Mouse (Mus musculus): ENCODE results near the gene Olfr801. TPM values are rescaled to one million over a fixed set of nuclear protein-coding genes. Genes with fewer than 3 reads are reported as not detected.

Olfr801 gene
- total RNA-seq (2014; rRNA removed) (not detected in 2 replicates), polyA plus RNA-seq (2015; fragmentation: Nextera tagmentation; extraction: Ambion mirVana) (not detected in 2 replicates)

- Histone ChIP-seq H3K27ac (no peak within 1 kb of the TSS), H3K27me3 (ENCODE audit: insufficient read depth, low read length) (no peaks in the 10 kb centered on the region), H3K36me3 (ENCODE audit: insufficient read depth, low read length) (no peaks in the 10 kb centered on the region), H3K4me1 (ENCODE audit: insufficient read depth, low read length) (no peaks in the 10 kb centered on the region), H3K4me2 (ENCODE audit: low read depth, low read length) (no peak within 1 kb of the TSS), H3K4me3 (ENCODE audit: low read length) (no peak within 1 kb of the TSS), H3K9me3 (ENCODE audit: low read length) (no peaks in the 10 kb centered on the region), H3K9ac (replicated peaks; ENCODE audit: low read length) (no peak within 1 kb of the TSS)
- no peak for DNase-seq (ENCODE audit: low spot score)
- no peak for TF ChIP-seq CTCF (IDR thresholded peaks at IDR 0.05; ENCODE audit: low read depth)
- WGBS: 88% methylated on average over 1 of the region's 1 CpGs
- no peak for ATAC-seq
These were observed at the start of gene Olfr801 for GRCm38 (mm10) chr10:129673765-129674164. Gene Olfr801, minus strand, starts transcription at chr10:129673865.

GRCm38 (mm10) chr10:129702910-129703309 lies 29.2 kb upstream of the Olfr801 start, which contains the start of gene Olfr804:
Gene Olfr804, plus strand, starts transcription at chr10:129703210.
- Histone ChIP-seq H3K4me1 (ENCODE audit: insufficient read depth, low read length) (no peaks in the 10 kb centered on the region), H3K9ac (replicated peaks; ENCODE audit: low read length) (no peak within 1 kb of the TSS), H3K4me2 (ENCODE audit: low read depth, low read length) (no peak within 1 kb of the TSS), H3K9me3 (ENCODE audit: low read length) (no peaks in the 10 kb centered on the region), H3K27ac (no peak within 1 kb of the TSS), H3K4me3 (ENCODE audit: low read length) (no peak within 1 kb of the TSS), H3K36me3 (ENCODE audit: insufficient read depth, low read length) (no peaks in the 10 kb centered on the region), H3K27me3 (ENCODE audit: insufficient read depth, low read length) (no peaks in the 10 kb centered on the region)
- DNase-seq (ENCODE audit: low spot score) (no peak), ATAC-seq (no peak)
- TF ChIP-seq CTCF (IDR thresholded peaks at IDR 0.05; ENCODE audit: low read depth): no peak

GRCm38 (mm10) chr10:129694186-129694585 lies 20.5 kb upstream of the Olfr801 start, which contains the start of gene Olfr803:
Gene Olfr803, minus strand, starts transcription at chr10:129694286.
- H3K9ac ChIP-seq (replicated peaks; ENCODE audit: low read length): no peak within 1 kb of the TSS
- H3K36me3 ChIP-seq (ENCODE audit: insufficient read depth, low read length): no peaks in the 10 kb centered on the region
- WGBS: 79% methylated on average over 2 of the region's 2 CpGs
- no peak for DNase-seq (ENCODE audit: low spot score)
- no peak within 1 kb of the TSS for H3K27ac ChIP-seq
- no peak within 1 kb of the TSS for H3K4me3 ChIP-seq (ENCODE audit: low read length)
- H3K4me2 ChIP-seq (ENCODE audit: low read depth, low read length): no peak within 1 kb of the TSS
- no peaks in the 10 kb centered on the region for H3K9me3 ChIP-seq (ENCODE audit: low read length)
- no peaks in the 10 kb centered on the region for H3K4me1 ChIP-seq (ENCODE audit: insufficient read depth, low read length)
- H3K27me3 ChIP-seq (ENCODE audit: insufficient read depth, low read length): no peaks in the 10 kb centered on the region
- TF ChIP-seq CTCF (IDR thresholded peaks at IDR 0.05; ENCODE audit: low read depth): no peak
- no peak for ATAC-seq

- WGBS: 60% methylated on average over 1 of the region's 1 CpGs
- H3K9me3 ChIP-seq (ENCODE audit: low read length): no peaks in the 10 kb centered on the region
These were observed 14.4 kb upstream of the Olfr801 start, which contains the start of gene Olfr802 for GRCm38 (mm10) chr10:129688069-129688468. Gene Olfr802, minus strand, starts transcription at chr10:129688169.

GRCm38 (mm10) chr10:129657394-129657793 lies 16.3 kb downstream of the Olfr801 start, which contains the start of gene Olfr800:
Gene Olfr800, plus strand, starts transcription at chr10:129657694.
- H3K9ac ChIP-seq (replicated peaks; ENCODE audit: low read length): no peak within 1 kb of the TSS
- no peak within 1 kb of the TSS for H3K4me2 ChIP-seq (ENCODE audit: low read depth, low read length)
- H3K9me3 ChIP-seq (ENCODE audit: low read length): no peaks in the 10 kb centered on the region
- DNase-seq (ENCODE audit: low spot score) (no peak), ATAC-seq (no peak)
- no peaks in the 10 kb centered on the region for H3K36me3 ChIP-seq (ENCODE audit: insufficient read depth, low read length)
- H3K27me3 ChIP-seq (ENCODE audit: insufficient read depth, low read length): no peaks in the 10 kb centered on the region
- H3K4me3 ChIP-seq (ENCODE audit: low read length): no peak within 1 kb of the TSS
- H3K27ac ChIP-seq: no peak within 1 kb of the TSS
- no peak for TF ChIP-seq CTCF (IDR thresholded peaks at IDR 0.05; ENCODE audit: low read depth)
- H3K4me1 ChIP-seq (ENCODE audit: insufficient read depth, low read length): no peaks in the 10 kb centered on the region

More at GRCm38 (mm10) chr10:129688069-129688468, 14.4 kb upstream of the Olfr801 start, which contains the start of gene Olfr802:
- no peak for TF ChIP-seq CTCF (IDR thresholded peaks at IDR 0.05; ENCODE audit: low read depth)
- Histone ChIP-seq H3K9ac (replicated peaks; ENCODE audit: low read length) (no peak within 1 kb of the TSS), H3K4me1 (ENCODE audit: insufficient read depth, low read length) (no peaks in the 10 kb centered on the region), H3K4me2 (ENCODE audit: low read depth, low read length) (no peak within 1 kb of the TSS), H3K36me3 (ENCODE audit: insufficient read depth, low read length) (no peaks in the 10 kb centered on the region), H3K4me3 (ENCODE audit: low read length) (no peak within 1 kb of the TSS), H3K27ac (no peak within 1 kb of the TSS), H3K27me3 (ENCODE audit: insufficient read depth, low read length) (no peaks in the 10 kb centered on the region)
- ATAC-seq (no peak), DNase-seq (ENCODE audit: low spot score) (no peak)

GRCm38 (mm10) chr10:129651763-129652162 lies 21.9 kb downstream of the Olfr801 start:
- H3K36me3 ChIP-seq (ENCODE audit: insufficient read depth, low read length): no peaks in the 10 kb centered on the region
- H3K9me3 ChIP-seq (ENCODE audit: low read length): no peaks in the 10 kb centered on the region
- H3K27ac ChIP-seq: no peak overlapping the region
- no peak overlapping the region for H3K4me2 ChIP-seq (ENCODE audit: low read depth, low read length)
- no peak for DNase-seq (ENCODE audit: low spot score)
- H3K27me3 ChIP-seq (ENCODE audit: insufficient read depth, low read length): no peaks in the 10 kb centered on the region
- ATAC-seq: no peak
- no peaks in the 10 kb centered on the region for H3K4me1 ChIP-seq (ENCODE audit: insufficient read depth, low read length)
- H3K9ac ChIP-seq (replicated peaks; ENCODE audit: low read length): no peak overlapping the region
- no peak overlapping the region for H3K4me3 ChIP-seq (ENCODE audit: low read length)
- WGBS: 90% methylated on average over 1 of the region's 1 CpGs
- TF ChIP-seq CTCF (IDR thresholded peaks at IDR 0.05; ENCODE audit: low read depth): no peak

- no peaks in the 10 kb centered on the region for H3K4me1 ChIP-seq (ENCODE audit: insufficient read depth, low read length)
- no peak within 1 kb of the TSS for H3K4me3 ChIP-seq (ENCODE audit: low read length)
- H3K4me2 ChIP-seq (ENCODE audit: low read depth, low read length): no peak within 1 kb of the TSS
- no peak within 1 kb of the TSS for H3K27ac ChIP-seq
- ATAC-seq (no peak), DNase-seq (ENCODE audit: low spot score) (no peak)
- no peak for TF ChIP-seq CTCF (IDR thresholded peaks at IDR 0.05; ENCODE audit: low read depth)
- 25% methylated on average over 1 of the region's 1 CpGs for WGBS
- H3K36me3 ChIP-seq (ENCODE audit: insufficient read depth, low read length): no peaks in the 10 kb centered on the region
- H3K9ac ChIP-seq (replicated peaks; ENCODE audit: low read length): no peak within 1 kb of the TSS
- no peaks in the 10 kb centered on the region for H3K27me3 ChIP-seq (ENCODE audit: insufficient read depth, low read length)
- H3K9me3 ChIP-seq (ENCODE audit: low read length): no peaks in the 10 kb centered on the region
These were observed 36.5 kb downstream of the Olfr801 start, which contains the start of gene Olfr799 for GRCm38 (mm10) chr10:129637184-129637583. Gene Olfr799, plus strand, starts transcription at chr10:129637484.
